Mouse (Mus musculus) kidney, embryonic 14.5 days (tissue): Measurements from ENCODE around the gene Slc35e1. TPM values are rescaled to one million over a fixed set of nuclear protein-coding genes. Genes with fewer than 3 reads are reported as not detected.

Source experiments
- ATAC-seq: fragments of 200-750 bp; cut with Nextera tagmentation; 2 replicates; pipeline ENCODE4 v1.8.0; 2017; ENCODE audit warnings: moderate number of reproducible peaks, mild to moderate bottlenecking, moderate TSS enrichment, moderate library complexity; ENCODE audit not compliant: low FRiP score, low TSS enrichment
- H3K27ac ChIP-seq: fragments of 300-500 bp; sonication (generic); 2 replicates; pipeline ENCODE4 v1.5.1; 2014; ENCODE audit warnings: low read depth, mild to moderate bottlenecking, low read length, moderate library complexity, mixed read lengths
- H3K27me3 ChIP-seq: fragments of 300-500 bp; sonication (generic); 2 replicates; pipeline ENCODE4 v1.6.1; 2014; ENCODE audit warnings: mild to moderate bottlenecking, low read length; ENCODE audit not compliant: control insufficient read depth, insufficient read depth
- H3K36me3 ChIP-seq: fragments of 300-500 bp; sonication (generic); 2 replicates; pipeline ENCODE4 v1.6.1; 2014; ENCODE audit warnings: low read length, mixed read lengths; ENCODE audit not compliant: control insufficient read depth, insufficient read depth
- H3K4me1 ChIP-seq: fragments of 300-500 bp; sonication (generic); 2 replicates; pipeline ENCODE4 v1.6.1; 2014; ENCODE audit warnings: low read length, mixed read lengths; ENCODE audit not compliant: control insufficient read depth, insufficient read depth
- H3K4me2 ChIP-seq: fragments of 300-500 bp; sonication (generic); replicated peaks from 2 replicates; pipeline ENCODE4 v1.6.1; 2014; ENCODE audit warnings: low read depth, mild to moderate bottlenecking, low read length
- H3K4me3 ChIP-seq: fragments of 300-500 bp; sonication (generic); 2 replicates; pipeline ENCODE4 v1.5.1; 2014; ENCODE audit warnings: mild to moderate bottlenecking, low read length
- H3K9ac ChIP-seq: fragments of 300-500 bp; sonication (generic); 2 replicates; pipeline ENCODE4 v1.6.1; 2014; ENCODE audit warnings: low read depth, mild to moderate bottlenecking, low read length, moderate library complexity
- H3K9me3 ChIP-seq: fragments of 300-500 bp; sonication (generic); 2 replicates; pipeline ENCODE4 v1.6.1; 2016; ENCODE audit warnings: low read length; ENCODE audit not compliant: control insufficient read depth
- WGBS: fragments of 180-500 bp; shearing (Covaris S2); extraction: QIAGEN DNeasy Blood & Tissue Kit; methylation state at CpG from one replicate; pipeline ENCODE4 v1.1.7; 2014; 5-methylcytosine and 5-hydroxymethylcytosine counted together
- polyA plus RNA-seq: library from polyadenylated mRNA; unstranded; fragments of >200 nt; fragmentation: Nextera tagmentation; extraction: Ambion mirVana; gene quantifications from 2 replicates; pipeline ENCODE4 v1.2.1, GENCODE M21; 2014

Slc35e1 gene
- 10.8 and 19.7 TPM in 2 replicates for polyA plus RNA-seq

DNA sequence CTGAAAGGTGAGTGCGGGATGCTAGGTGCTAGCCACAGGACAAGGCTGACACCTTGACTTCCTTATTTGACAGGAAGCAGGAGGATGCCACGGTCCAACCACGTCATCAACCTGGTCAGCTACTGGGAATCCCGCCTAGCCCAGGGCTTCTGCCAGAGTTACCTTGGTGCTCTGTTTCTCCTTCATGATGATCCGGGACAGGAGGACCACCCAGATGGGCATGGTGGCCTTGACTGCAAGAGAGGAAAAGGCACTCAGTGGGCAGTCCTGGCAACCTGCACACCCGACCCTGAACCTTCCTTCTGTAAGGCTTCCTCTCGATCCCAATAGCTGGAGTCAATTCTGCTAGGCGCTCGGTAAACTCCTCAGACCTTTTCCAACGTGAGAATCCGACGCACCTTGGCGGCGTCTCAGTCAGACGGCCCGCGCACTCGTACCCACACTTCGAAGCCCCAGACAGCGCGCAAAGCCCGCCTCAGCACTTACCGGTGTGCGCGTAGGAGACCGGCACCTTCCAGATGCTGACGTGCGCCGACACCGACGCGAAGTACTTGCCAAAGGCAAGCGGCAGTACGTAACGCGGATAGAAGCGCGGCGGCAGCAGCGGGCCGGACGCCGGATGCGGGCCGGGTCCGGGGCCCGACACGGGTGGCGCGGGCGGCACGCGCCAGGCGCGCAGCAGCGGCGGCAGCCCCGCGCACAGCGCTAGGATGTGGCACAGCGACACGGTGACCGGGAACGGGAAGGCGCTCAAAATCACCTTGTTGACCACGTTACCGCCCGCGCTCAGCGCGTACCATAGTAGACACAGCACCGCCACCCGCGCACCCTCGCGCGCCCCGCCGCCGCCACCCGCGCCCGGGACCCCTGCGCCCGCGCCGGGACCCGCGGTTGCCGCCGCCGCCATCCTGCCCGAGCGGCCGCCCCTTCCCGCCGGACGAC lies at the start of gene Slc35e1:
Gene Slc35e1, minus strand, starts transcription at position 935 of the 942 bp plus-strand sequence.
- Histone ChIP-seq H3K4me2 (peak within 1 kb of the TSS; percentile 90), H3K27me3 (no peaks in the 10 kb centered on the region), H3K4me3 (peak within 1 kb of the TSS; percentile 92), H3K27ac (peak within 1 kb of the TSS; percentile 81), H3K9ac (peak within 1 kb of the TSS; percentile 86), H3K36me3 (peaks cover 47% of the 10 kb centered on the region), H3K9me3 (no peaks in the 10 kb centered on the region), H3K4me1 (peaks cover 11% of the 10 kb centered on the region)
- WGBS: under 1% methylated on average over 80 of the region's 98 CpGs
- peak; percentile 8; the same call in 1 of the 2 replicates for ATAC-seq

DNA sequence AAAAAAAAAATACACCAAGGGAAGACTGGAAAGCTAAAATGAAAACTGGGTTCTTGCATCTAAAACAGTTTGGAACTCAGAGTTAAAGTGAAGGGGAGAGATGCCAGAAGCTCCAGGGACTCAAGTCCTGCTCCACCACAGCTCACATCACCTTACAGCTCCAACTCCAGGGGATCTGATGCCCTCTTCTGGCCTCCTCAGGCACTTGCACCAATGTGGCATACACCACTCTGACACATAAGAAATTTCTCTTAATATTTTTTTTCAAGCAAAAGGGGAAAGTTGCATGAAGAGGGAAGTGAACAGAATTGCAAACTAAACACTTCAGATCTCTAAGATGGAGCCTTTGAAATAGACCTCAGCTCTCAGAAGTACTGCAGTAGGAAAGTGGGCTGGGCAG lies 46.8 kb upstream of the Slc35e1 start:
- Histone ChIP-seq H3K9me3 (no peaks in the 10 kb centered on the region), H3K27ac (no peak overlapping the region), H3K4me2 (no peak overlapping the region), H3K4me3 (no peak overlapping the region), H3K9ac (no peak overlapping the region), H3K4me1 (no peaks in the 10 kb centered on the region), H3K27me3 (no peaks in the 10 kb centered on the region), H3K36me3 (peaks cover 5% of the 10 kb centered on the region; the same call in 1 of the 2 replicates)
- ATAC-seq: no peak

DNA sequence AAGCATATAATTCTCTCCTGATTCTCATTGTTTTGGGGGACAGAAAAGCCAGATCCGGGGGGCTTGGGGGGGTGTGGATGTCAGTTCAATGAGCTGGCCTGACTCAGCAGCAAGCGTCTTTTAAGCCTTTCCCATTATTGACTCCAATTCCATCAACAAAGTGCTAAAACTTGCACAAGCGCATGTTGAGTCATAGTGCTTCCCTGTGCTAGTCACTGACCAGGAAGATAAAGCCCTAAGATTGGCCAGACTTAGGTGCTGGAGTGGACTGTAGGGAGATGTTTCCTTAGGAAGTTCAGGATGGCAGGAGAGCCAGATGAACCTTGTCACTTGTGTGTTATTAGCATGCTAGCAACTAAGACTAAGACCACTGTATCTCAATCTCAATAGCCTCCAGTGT lies 42.5 kb upstream of the Slc35e1 start:
- ATAC-seq: no peak
- no peaks in the 10 kb centered on the region for H3K9me3 ChIP-seq
- WGBS: 96% methylated on average over 3 of the region's 3 CpGs

GRCm38 (mm10) chr8:72532103-72532502 lies 39.7 kb upstream of the Slc35e1 start:
- no peaks in the 10 kb centered on the region for H3K27me3 ChIP-seq
- no peaks in the 10 kb centered on the region for H3K4me1 ChIP-seq
- no peak overlapping the region for H3K4me3 ChIP-seq
- no peak overlapping the region for H3K27ac ChIP-seq
- no peaks in the 10 kb centered on the region for H3K9me3 ChIP-seq
- WGBS: 93% methylated on average over 1 of the region's 1 CpGs
- no peak overlapping the region for H3K9ac ChIP-seq
- no peak overlapping the region for H3K4me2 ChIP-seq
- ATAC-seq: no peak
- no peaks in the 10 kb centered on the region for H3K36me3 ChIP-seq

More for the DNA sequence above, 42.5 kb upstream of the Slc35e1 start:
- Histone ChIP-seq H3K9ac (no peak overlapping the region), H3K4me1 (no peaks in the 10 kb centered on the region), H3K27ac (no peak overlapping the region), H3K4me2 (no peak overlapping the region), H3K36me3 (no peaks in the 10 kb centered on the region), H3K27me3 (no peaks in the 10 kb centered on the region), H3K4me3 (no peak overlapping the region)

GRCm38 (mm10) chr8:72521888-72522287 lies 29.5 kb upstream of the Slc35e1 start:
- Histone ChIP-seq H3K4me2 (no peak overlapping the region), H3K4me1 (no peaks in the 10 kb centered on the region), H3K9me3 (no peaks in the 10 kb centered on the region; the same call in 1 of the 2 replicates), H3K9ac (no peak overlapping the region), H3K27ac (no peak overlapping the region), H3K27me3 (no peaks in the 10 kb centered on the region), H3K36me3 (no peaks in the 10 kb centered on the region), H3K4me3 (no peak overlapping the region)
- no peak for ATAC-seq

GRCm38 (mm10) chr8:72517421-72517988 lies 25.1 kb upstream of the Slc35e1 start:
- Histone ChIP-seq H3K36me3 (no peaks in the 10 kb centered on the region; the same call in 1 of the 2 replicates), H3K9me3 (no peaks in the 10 kb centered on the region), H3K27me3 (no peaks in the 10 kb centered on the region), H3K9ac (no peak overlapping the region), H3K4me2 (no peak overlapping the region), H3K27ac (no peak overlapping the region), H3K4me1 (no peaks in the 10 kb centered on the region), H3K4me3 (no peak overlapping the region)
- WGBS: 72% methylated on average over 7 of the region's 7 CpGs
- no peak for ATAC-seq

GRCm38 (mm10) chr8:72513158-72513557 lies 20.7 kb upstream of the Slc35e1 start:
- H3K4me2 ChIP-seq: no peak overlapping the region
- H3K36me3 ChIP-seq: no peaks in the 10 kb centered on the region; the same call in 1 of the 2 replicates
- H3K9me3 ChIP-seq: no peaks in the 10 kb centered on the region
- no peaks in the 10 kb centered on the region for H3K4me1 ChIP-seq
- no peak overlapping the region for H3K9ac ChIP-seq
- H3K4me3 ChIP-seq: no peak overlapping the region
- 84% methylated on average over 1 of the region's 1 CpGs for WGBS
- no peak for ATAC-seq
- H3K27ac ChIP-seq: no peak overlapping the region
- no peaks in the 10 kb centered on the region for H3K27me3 ChIP-seq

DNA sequence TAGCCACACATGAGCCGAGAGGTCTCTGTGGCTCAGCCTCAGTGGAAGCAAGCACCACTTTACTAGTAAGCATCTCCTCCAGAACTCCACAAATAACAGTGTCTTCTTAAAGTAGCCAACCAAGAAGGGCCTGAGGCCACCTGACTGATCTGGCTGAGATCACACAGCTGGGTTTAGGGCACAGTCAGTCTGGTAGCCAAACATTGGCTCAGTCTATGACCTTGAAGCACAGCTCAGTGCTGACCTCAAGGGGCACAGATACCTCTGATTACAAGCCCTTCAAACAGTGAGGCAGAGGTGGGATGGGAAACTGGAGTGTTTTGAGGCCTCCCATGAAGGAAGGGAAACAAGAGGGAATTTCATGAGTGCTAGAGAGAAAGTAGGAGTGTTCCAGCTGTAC lies 20.2 kb upstream of the Slc35e1 start:
- Histone ChIP-seq H3K36me3 (no peaks in the 10 kb centered on the region; the same call in 1 of the 2 replicates), H3K9ac (no peak overlapping the region), H3K4me3 (no peak overlapping the region), H3K9me3 (no peaks in the 10 kb centered on the region), H3K4me2 (no peak overlapping the region), H3K27ac (no peak overlapping the region), H3K27me3 (no peaks in the 10 kb centered on the region), H3K4me1 (no peaks in the 10 kb centered on the region)
- 90% methylated on average over 1 of the region's 1 CpGs for WGBS
- ATAC-seq: no peak

GRCm38 (mm10) chr8:72507505-72507904 lies 15.1 kb upstream of the Slc35e1 start:
- 100% methylated on average over 1 of the region's 1 CpGs for WGBS
- H3K4me2 ChIP-seq: no peak overlapping the region
- H3K27ac ChIP-seq: no peak overlapping the region
- no peak overlapping the region for H3K9ac ChIP-seq
- no peaks in the 10 kb centered on the region for H3K27me3 ChIP-seq
- no peak overlapping the region for H3K4me3 ChIP-seq
- H3K4me1 ChIP-seq: no peaks in the 10 kb centered on the region
- H3K36me3 ChIP-seq: peaks cover 4% of the 10 kb centered on the region; the same call in 1 of the 2 replicates
- no peak for ATAC-seq
- H3K9me3 ChIP-seq: no peaks in the 10 kb centered on the region
